Mouse (Mus musculus): ENCODE measurements around the gene Dnajc11. TPM values are rescaled to one million over a fixed set of nuclear protein-coding genes. Genes with fewer than 3 reads are reported as not detected.
A peak's percentile ranks its signal among the peaks of the same experiment; 100 is the strongest.

Gene Dnajc11
- polyA plus RNA-seq, 2 experiments: 50.9 to 56.9 TPM

GRCm38 (mm10) chr4:151916271-151916670 is 17.2 kb upstream of the Dnajc11 start:
- no peak for DNase-seq (ENCODE audit: low spot score)
- no peak overlapping the region for H3K4me2 ChIP-seq (replicated peaks; ENCODE audit: low read depth, low read length, severe bottlenecking)
- H3K9ac ChIP-seq (ENCODE audit: low read depth, low read length, severe bottlenecking): no peak overlapping the region
- no peaks in the 10 kb centered on the region for H3K9me3 ChIP-seq (ENCODE audit: control insufficient read depth, low read length)
- H3K36me3 ChIP-seq (ENCODE audit: control insufficient read depth, insufficient read depth, low read length): no peaks in the 10 kb centered on the region
- TF ChIP-seq POLR2A (IDR thresholded peaks at IDR 0.05; ENCODE audit: borderline replicate concordance, extremely low read depth, insufficient read depth, insufficient read length): no peak
- no peak overlapping the region for H3K27ac ChIP-seq (replicated peaks; ENCODE audit: low read depth, low read length)
- no peak for ATAC-seq (ENCODE audit: low FRiP score, low read depth)
- no peak overlapping the region for H3K4me3 ChIP-seq (replicated peaks; ENCODE audit: low read length)
- no peaks in the 10 kb centered on the region for H3K27me3 ChIP-seq (ENCODE audit: control insufficient read depth, insufficient read depth, low read length)
- 84% methylated on average over 11 of the region's 11 CpGs for WGBS
- no peaks in the 10 kb centered on the region for H3K4me1 ChIP-seq (ENCODE audit: control insufficient read depth, insufficient read depth, low read length)

GRCm38 (mm10) chr4:151919135-151919840 is 14.2 kb upstream of the Dnajc11 start:
- no peaks in the 10 kb centered on the region for H3K27me3 ChIP-seq (ENCODE audit: control insufficient read depth, insufficient read depth, low read length)
- H3K4me2 ChIP-seq (replicated peaks; ENCODE audit: low read depth, low read length, severe bottlenecking): no peak overlapping the region
- H3K4me3 ChIP-seq (replicated peaks; ENCODE audit: low read length): no peak overlapping the region
- TF ChIP-seq POLR2A (IDR thresholded peaks at IDR 0.05; ENCODE audit: borderline replicate concordance, extremely low read depth, insufficient read depth, insufficient read length): no peak
- H3K4me1 ChIP-seq (ENCODE audit: control insufficient read depth, insufficient read depth, low read length): no peaks in the 10 kb centered on the region
- no peaks in the 10 kb centered on the region for H3K9me3 ChIP-seq (ENCODE audit: control insufficient read depth, low read length)
- no peaks in the 10 kb centered on the region for H3K36me3 ChIP-seq (ENCODE audit: control insufficient read depth, insufficient read depth, low read length)
- no peak overlapping the region for H3K9ac ChIP-seq (ENCODE audit: low read depth, low read length, severe bottlenecking)
- WGBS: 60% methylated on average over 20 of the region's 20 CpGs
- no peak for ATAC-seq (ENCODE audit: low FRiP score, low read depth)
- no peak overlapping the region for H3K27ac ChIP-seq (replicated peaks; ENCODE audit: low read depth, low read length)
- DNase-seq (ENCODE audit: low spot score): no peak

- H3K27me3 ChIP-seq (ENCODE audit: control insufficient read depth, insufficient read depth, low read length): no peaks in the 10 kb centered on the region
- TF ChIP-seq POLR2A (IDR thresholded peaks at IDR 0.05; ENCODE audit: borderline replicate concordance, extremely low read depth, insufficient read depth, insufficient read length): no peak
- WGBS: 18% methylated on average over 16 of the region's 16 CpGs
- no peaks in the 10 kb centered on the region for H3K9me3 ChIP-seq (ENCODE audit: control insufficient read depth, low read length)
- no peak overlapping the region for H3K27ac ChIP-seq (replicated peaks; ENCODE audit: low read depth, low read length)
- H3K4me1 ChIP-seq (ENCODE audit: control insufficient read depth, insufficient read depth, low read length): no peaks in the 10 kb centered on the region
- peak; percentile 77 for ATAC-seq (ENCODE audit: low FRiP score, low read depth)
- H3K36me3 ChIP-seq (ENCODE audit: control insufficient read depth, insufficient read depth, low read length): no peaks in the 10 kb centered on the region
- peak overlapping the region; percentile 47 for H3K4me2 ChIP-seq (replicated peaks; ENCODE audit: low read depth, low read length, severe bottlenecking)
- DNase-seq (ENCODE audit: low spot score): peak; percentile 62
- H3K4me3 ChIP-seq (replicated peaks; ENCODE audit: low read length): peak overlapping the region; percentile 25
- H3K9ac ChIP-seq (ENCODE audit: low read depth, low read length, severe bottlenecking): no peak overlapping the region
Observed at GRCm38 (mm10) chr4:151919900-151920643, 13.4 kb upstream of the Dnajc11 start.

- Histone ChIP-seq H3K9me3 (ENCODE audit: control insufficient read depth, low read length) (no peaks in the 10 kb centered on the region), H3K4me1 (ENCODE audit: control insufficient read depth, insufficient read depth, low read length) (no peaks in the 10 kb centered on the region), H3K4me2 (replicated peaks; ENCODE audit: low read depth, low read length, severe bottlenecking) (no peak overlapping the region), H3K27ac (replicated peaks; ENCODE audit: low read depth, low read length) (no peak overlapping the region), H3K27me3 (ENCODE audit: control insufficient read depth, insufficient read depth, low read length) (no peaks in the 10 kb centered on the region), H3K9ac (ENCODE audit: low read depth, low read length, severe bottlenecking) (no peak overlapping the region), H3K4me3 (replicated peaks; ENCODE audit: low read length) (no peak overlapping the region), H3K36me3 (ENCODE audit: control insufficient read depth, insufficient read depth, low read length) (no peaks in the 10 kb centered on the region)
- ATAC-seq (ENCODE audit: low FRiP score, low read depth) (no peak), DNase-seq (ENCODE audit: low spot score) (no peak)
- WGBS: 86% methylated on average over 3 of the region's 3 CpGs
- no peak for TF ChIP-seq POLR2A (IDR thresholded peaks at IDR 0.05; ENCODE audit: borderline replicate concordance, extremely low read depth, insufficient read depth, insufficient read length)
Observed at GRCm38 (mm10) chr4:151922124-151922523, 11.4 kb upstream of the Dnajc11 start.

GRCm38 (mm10) chr4:151932576-151933504 is 651 bp upstream of the Dnajc11 start:
- H3K4me3 ChIP-seq (replicated peaks; ENCODE audit: low read length): peak overlapping the region; percentile 97
- TF ChIP-seq POLR2A (IDR thresholded peaks at IDR 0.05; ENCODE audit: borderline replicate concordance, extremely low read depth, insufficient read depth, insufficient read length): no peak
- peaks cover 9% of the 10 kb centered on the region for H3K4me1 ChIP-seq (ENCODE audit: control insufficient read depth, insufficient read depth, low read length)
- H3K27ac ChIP-seq (replicated peaks; ENCODE audit: low read depth, low read length): no peak overlapping the region
- peaks cover 2% of the 10 kb centered on the region; the same call in 1 of the 2 replicates for H3K36me3 ChIP-seq (ENCODE audit: control insufficient read depth, insufficient read depth, low read length)
- WGBS: 80% methylated on average over 13 of the region's 13 CpGs
- peak overlapping the region; percentile 91 for H3K4me2 ChIP-seq (replicated peaks; ENCODE audit: low read depth, low read length, severe bottlenecking)
- no peak overlapping the region for H3K9ac ChIP-seq (ENCODE audit: low read depth, low read length, severe bottlenecking)
- no peaks in the 10 kb centered on the region for H3K9me3 ChIP-seq (ENCODE audit: control insufficient read depth, low read length)
- ATAC-seq (ENCODE audit: low FRiP score, low read depth): peak; percentile 28
- no peaks in the 10 kb centered on the region for H3K27me3 ChIP-seq (ENCODE audit: control insufficient read depth, insufficient read depth, low read length)
- no peak for DNase-seq (ENCODE audit: low spot score)
